Mouse (Mus musculus) brain, embryonic 14.5 days (tissue): ENCODE data around the gene Pld3. TPM values are rescaled to one million over a fixed set of nuclear protein-coding genes. Genes with fewer than 3 reads are reported as not detected.

Experiments used
- DNase-seq: peaks from one replicate; pipeline ENCODE4 v3.0.0-alpha.2; 2011; ENCODE audit warnings: low read depth
- CTCF ChIP-seq: fragments of 200-500 bp; IDR thresholded peaks from 2 replicates; pipeline ENCODE4 v1.5.1; 2012; ENCODE audit warnings: inconsistent platforms, mild to moderate bottlenecking, moderate library complexity, borderline replicate concordance; ENCODE audit not compliant: insufficient read depth, insufficient read length; ENCODE audit errors: extremely low read depth
- POLR2A ChIP-seq: fragments of 200-500 bp; IDR thresholded peaks from 2 replicates; pipeline ENCODE4 v1.6.1; 2012; ENCODE audit warnings: mild to moderate bottlenecking, inconsistent platforms, borderline replicate concordance; ENCODE audit not compliant: poor library complexity, insufficient read depth, insufficient read length, severe bottlenecking; ENCODE audit errors: extremely low read depth
- polyA plus RNA-seq: library from polyadenylated mRNA; depleted of rRNA; stranded (reverse); fragments of >200 nt; gene quantifications from 2 replicates; pipeline ENCODE4 v1.2.3, GENCODE M21; 2012; rRNA removed

Gene Pld3
- polyA plus RNA-seq, 1 experiment, result 192 TPM

DNA sequence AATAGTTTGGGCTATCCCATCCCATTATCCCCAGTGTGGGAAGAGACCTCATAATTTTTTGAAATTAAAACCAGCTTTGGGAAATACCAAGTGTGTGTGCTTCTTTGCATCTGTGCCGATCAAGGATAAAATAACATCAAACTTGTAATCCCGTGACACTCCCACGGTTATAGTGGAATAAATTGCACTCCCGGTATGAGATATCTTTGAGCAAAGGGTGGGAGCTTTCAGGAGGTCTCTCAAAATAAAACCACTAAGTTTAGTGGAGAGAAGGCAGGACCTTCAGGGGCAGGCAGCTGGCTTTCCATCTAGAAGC, 62.8 kb downstream of the Pld3 start:
- no peak for TF ChIP-seq POLR2A
- TF ChIP-seq CTCF, result no peak
- no peak for DNase-seq

DNA sequence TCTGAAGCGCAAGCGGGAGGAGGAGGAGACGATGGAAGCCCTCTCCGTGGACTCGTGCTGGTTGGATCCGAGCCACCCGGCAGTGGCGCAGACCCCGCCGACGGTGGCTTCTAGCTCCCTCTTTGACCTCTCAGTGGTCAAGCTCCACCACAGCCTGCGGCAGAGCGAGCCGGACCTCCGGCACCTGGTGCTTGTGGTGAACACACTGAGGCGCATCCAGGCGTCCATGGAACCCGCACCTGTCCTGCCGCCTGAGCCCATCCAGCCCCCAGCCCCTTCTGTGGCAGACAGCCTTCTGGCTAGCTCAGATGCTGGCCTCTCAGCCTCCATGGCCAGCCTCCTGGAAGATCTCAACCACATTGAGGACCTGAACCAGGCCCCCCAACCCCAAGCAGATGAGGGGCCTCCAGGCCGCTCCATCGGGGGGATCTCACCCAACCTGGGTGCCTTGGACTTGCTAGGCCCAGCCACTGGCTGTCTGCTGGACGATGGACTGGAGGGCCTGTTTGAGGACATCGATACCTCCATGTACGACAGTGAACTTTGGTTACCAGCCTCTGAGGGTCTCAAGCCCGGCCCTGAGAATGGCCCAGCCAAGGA, 63.6 kb downstream of the Pld3 start:
- no peak for TF ChIP-seq POLR2A
- no peak for TF ChIP-seq CTCF

DNA sequence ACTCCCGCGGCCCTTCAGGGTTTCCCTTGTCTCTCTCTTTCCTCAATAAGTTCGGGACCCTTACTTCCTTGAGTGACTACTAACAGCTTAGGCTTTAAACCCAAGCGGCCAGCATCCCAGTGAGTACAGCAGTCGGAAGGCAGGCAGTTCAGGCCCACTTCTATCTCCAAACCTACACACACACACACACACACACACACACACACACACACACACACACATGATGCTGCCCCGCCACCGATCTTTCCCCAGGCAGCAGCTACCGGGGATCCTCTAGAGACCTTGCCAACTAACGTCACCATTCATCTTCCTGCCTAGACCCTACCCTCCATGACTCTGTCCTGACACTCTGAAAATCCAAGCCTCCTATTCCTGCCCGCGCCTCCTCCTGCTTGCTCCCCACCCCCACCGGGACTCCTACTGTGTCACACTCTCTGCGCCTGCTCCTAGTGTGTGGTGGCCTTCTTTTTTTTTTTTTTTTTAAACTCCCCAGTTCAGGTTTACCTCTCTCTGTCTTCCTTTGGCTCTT, 65.2 kb downstream of the Pld3 start:
- peak; percentile 15 for DNase-seq

More for the DNA sequence above, 63.6 kb downstream of the Pld3 start:
- DNase-seq, result no peak

DNA sequence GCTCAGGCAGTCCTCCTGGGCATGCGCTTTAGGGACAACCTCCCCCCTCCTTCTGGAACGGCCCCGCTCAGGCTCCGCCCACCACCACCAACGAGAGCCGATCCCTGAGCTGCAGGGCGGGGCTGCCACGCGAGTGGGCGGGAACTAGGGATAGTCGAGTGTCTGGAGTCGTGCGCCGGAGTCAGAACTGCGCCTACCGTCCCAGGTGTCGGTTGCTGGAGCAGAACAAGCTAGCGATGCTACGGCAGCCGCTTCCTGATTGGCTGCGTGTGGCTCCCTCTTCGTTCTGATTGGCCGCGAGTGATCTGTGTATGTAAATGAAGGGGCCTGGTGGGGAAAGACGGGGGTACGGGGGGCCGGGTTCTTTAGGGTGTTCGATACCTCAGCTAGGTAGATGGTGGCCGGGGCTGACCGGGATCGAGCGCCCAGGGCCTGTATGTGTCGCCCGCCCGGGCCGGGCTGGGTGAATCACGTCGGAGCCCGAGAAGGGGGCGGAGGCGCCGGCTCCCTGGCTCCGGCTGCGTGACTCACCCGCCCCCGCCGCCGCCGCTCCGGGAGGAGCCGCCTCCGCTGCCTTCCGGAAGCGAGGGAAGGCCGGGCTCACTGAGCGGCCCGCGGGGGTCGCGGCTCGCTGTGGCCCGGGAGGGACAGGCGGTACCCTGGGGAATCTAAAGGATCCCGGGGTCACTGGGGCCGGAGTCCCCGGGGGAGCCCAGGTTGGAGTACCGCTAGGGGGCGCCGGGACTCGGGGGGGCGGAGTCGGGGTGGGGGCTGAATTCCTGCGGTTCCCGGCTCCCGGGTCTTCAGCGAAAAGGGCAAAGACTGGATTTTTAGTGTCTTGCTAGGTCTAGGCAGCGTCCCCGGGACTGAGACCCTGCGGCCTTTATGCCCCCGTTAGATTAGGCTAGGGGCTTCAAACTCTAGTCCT, 66.0 kb downstream of the Pld3 start, which contains the start of gene Sertad1:
Gene Sertad1 (plus strand): TSS at position 141 of the 928 bp plus-strand sequence.
- peak; percentile 100 for DNase-seq
- TF ChIP-seq CTCF, result peak; percentile 51; the same call in 1 of the 2 replicates
- peak; percentile 71; the same call in 1 of the 2 replicates for TF ChIP-seq POLR2A

More for the DNA sequence above, 65.2 kb downstream of the Pld3 start:
- no peak for TF ChIP-seq CTCF
- TF ChIP-seq POLR2A, result no peak

DNA sequence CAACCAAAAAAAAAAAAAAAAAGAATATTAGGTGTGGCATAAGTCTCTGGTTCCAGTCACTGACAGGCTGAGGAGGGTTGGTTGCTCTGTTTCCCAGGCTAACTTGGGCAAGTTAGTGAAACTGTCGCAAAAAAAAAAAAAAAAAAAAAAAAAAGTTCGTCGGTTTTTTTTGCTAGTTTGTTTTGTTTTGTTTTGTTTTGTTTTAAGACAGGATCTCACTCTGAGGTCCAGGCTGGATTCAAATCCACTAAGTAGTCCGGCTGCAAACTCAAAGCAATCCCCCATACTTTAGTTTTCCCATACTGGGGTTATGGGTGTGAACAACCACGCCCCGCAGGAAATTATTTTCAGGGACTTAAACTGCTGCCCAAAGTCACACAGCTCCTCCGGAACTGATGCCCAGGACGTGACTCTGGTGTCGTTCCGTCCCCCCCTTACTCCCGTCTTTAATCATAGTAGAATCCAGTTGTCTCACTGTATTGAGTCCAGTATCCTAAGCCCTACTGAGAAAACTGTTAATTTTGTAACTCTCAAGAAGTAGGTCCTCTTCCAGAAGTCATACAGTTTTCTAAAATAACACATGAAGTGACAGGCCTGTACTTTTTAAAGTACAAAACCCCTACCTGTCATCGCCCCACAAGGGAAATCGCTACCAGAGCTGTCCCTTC, 66.8 kb downstream of the Pld3 start:
- DNase-seq, result no peak
- TF ChIP-seq CTCF (no peak), POLR2A (no peak)

DNA sequence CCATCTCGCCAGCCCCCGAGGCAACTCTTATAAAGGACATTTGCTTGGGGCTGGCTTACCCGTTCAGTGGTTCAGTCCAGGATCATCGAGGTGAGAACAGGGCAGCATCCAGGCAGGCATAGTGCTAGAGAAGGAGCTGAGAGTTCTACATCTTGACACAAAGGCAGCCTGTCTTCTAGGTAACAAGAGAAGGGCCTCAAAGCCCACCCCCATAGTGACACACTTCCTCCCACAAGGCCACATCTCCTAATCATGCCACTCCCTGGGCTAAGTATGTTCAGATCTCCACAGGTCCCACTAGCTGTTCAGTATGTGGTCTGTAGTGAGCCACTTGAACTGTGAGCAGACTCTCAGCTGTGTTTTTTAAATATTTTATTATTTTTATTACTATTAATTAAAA, 69.2 kb downstream of the Pld3 start:
- DNase-seq, result no peak
- TF ChIP-seq CTCF, result no peak
- TF ChIP-seq POLR2A, result no peak

Other genes starting within 250 kb of the Pld3 start
- 24.3 and 24.4 TPM in 2 replicates for gene Ltbp4, start 215.5 kb downstream of the Pld3 start, polyA plus RNA-seq
- 142 and 232 TPM in 2 replicates for gene Shkbp1, start 197.2 kb downstream of the Pld3 start, polyA plus RNA-seq
- gene Gm20479, start 195.8 kb downstream of the Pld3 start, polyA plus RNA-seq, result 0.20 TPM in 1 of 2 replicates, not detected in the other
- gene Sptbn4, start 105.5 kb downstream of the Pld3 start, polyA plus RNA-seq, result 21.0 and 30.4 TPM in 2 replicates
- 13.9 and 19.1 TPM in 2 replicates for gene Blvrb, start 105.2 kb downstream of the Pld3 start, polyA plus RNA-seq
- 7.8 and 12.6 TPM in 2 replicates for gene Sertad3, start 79.5 kb downstream of the Pld3 start, polyA plus RNA-seq
- gene Sertad1, start 66.3 kb downstream of the Pld3 start, polyA plus RNA-seq, result 4.7 and 5.7 TPM in 2 replicates
- gene Prx, start 53.9 kb downstream of the Pld3 start, polyA plus RNA-seq, result 1.8 and 2.4 TPM in 2 replicates
- gene Hipk4, start 30.0 kb downstream of the Pld3 start, polyA plus RNA-seq, result 1.5 and 1.8 TPM in 2 replicates
- gene 2310022A10Rik, start within 50 bp of the Pld3 start, polyA plus RNA-seq, result 42.8 and 52.7 TPM in 2 replicates
- gene Akt2, start 38.3 kb upstream of the Pld3 start, polyA plus RNA-seq, result 74.2 and 78.8 TPM in 2 replicates
- gene Ttc9b, start 100.7 kb upstream of the Pld3 start, polyA plus RNA-seq, result 57.7 and 64.6 TPM in 2 replicates
- 76.8 and 93.9 TPM in 2 replicates for gene Map3k10, start 121.4 kb upstream of the Pld3 start, polyA plus RNA-seq
- 6.6 and 7.3 TPM in 2 replicates for gene Zfp607b, start 136.1 kb upstream of the Pld3 start, polyA plus RNA-seq
- 37.7 and 46.4 TPM in 2 replicates for gene Zfp60, start 178.2 kb upstream of the Pld3 start, polyA plus RNA-seq